Mouse (Mus musculus): Measurements from ENCODE around the gene Arid5b. TPM values are rescaled to one million over a fixed set of nuclear protein-coding genes. Genes with fewer than 3 reads are reported as not detected.

Arid5b gene
- polyA plus RNA-seq, 1 experiment = 2.5 TPM

DNA sequence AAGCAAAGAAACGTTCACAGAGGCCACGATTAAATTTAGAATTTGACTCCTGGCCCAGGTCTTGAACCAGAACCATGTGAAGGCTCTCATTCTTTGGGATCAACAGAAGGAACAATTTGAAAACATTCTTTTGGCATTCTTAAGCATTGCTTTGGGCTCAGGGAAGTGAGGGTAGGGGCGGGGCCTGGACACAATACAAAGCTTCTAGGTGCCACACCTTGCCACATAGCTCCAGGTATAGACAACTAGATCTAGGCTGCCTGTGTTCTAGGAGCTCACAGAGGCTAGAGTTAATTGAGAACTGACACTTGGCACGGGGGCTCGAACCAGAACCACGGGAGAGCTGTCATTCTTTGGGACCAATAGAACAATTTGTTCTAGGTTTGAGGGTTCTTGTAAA, 130.0 kb downstream of the Arid5b start:
- WGBS = 33% methylated on average over 6 of the region's 6 CpGs

DNA sequence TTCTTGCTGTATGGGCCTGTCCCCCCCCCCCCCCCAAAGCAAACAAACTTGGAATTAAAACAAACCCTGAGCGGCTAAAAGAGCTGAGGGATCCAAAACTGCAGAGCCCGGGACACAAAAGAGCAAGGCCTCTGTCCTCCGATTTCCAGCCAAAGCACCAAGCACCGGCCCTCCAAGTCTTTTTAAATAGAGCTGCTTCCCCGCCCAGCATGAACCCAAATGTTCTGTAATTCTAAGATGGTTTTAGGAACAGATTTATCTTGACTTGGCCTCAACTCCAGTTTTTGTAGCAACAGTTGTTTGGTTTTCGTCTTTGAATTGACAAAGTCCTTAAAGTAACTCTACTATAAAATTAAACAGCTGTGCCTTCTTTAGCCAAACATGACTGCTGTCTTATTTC, 130.8 kb downstream of the Arid5b start:
- DNase-seq (ENCODE audit: low read depth, low spot score) = no peak
- 33% methylated on average over 6 of the region's 6 CpGs for WGBS

More for the DNA sequence above, 130.0 kb downstream of the Arid5b start:
- no peak for DNase-seq (ENCODE audit: low read depth, low spot score)

DNA sequence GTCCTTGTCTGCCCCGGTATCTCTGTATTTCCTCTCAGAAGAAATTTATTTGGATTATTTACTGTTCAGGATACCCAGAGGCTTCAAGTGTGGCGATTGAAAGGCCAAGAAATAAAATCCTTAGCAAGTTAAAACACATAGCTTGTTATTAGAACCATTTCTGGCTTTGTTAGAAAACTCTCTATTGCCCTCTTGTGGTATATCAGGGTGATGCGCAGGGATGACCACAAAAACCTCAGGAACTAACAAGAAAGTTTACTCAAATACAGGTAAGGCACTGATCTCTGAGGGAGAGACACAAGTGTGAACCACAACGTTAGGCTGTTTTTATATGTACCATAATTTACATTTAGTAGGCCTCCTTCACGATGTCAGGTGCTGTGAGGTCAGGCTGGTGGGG, 131.7 kb downstream of the Arid5b start:
- no peak for DNase-seq (ENCODE audit: low read depth, low spot score)
- 11% methylated on average over 5 of the region's 5 CpGs for WGBS

DNA sequence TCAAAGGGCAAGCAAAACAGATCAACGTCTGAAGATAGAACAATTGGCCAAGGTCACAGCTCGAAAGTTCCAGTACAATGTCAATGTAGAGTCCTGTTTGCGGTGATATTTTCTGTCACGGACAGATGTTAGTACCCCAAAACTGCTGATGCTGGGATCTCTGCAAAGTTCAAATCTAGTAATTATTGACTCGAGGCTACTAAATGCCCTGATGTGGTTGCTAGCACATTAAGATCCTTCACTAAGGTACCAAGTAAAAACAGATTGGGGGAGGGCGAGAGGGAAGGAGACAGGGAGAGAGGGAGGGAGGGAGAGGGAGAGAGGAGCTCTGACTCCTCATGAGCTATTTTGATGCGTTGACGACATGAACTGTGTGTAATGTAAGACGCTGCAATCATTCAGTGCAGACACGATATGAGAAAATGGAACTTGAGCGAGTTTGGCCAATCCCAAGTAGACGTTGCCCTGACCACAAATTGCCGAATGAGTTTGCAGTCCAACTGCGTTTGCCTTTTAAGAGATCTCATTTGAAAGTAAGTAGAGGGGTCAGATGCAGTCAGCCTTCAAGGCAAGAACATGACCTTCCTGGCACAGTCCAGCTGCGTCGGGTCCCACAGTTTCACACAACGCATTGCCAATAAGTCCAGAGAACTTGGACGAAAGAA, 133.1 kb downstream of the Arid5b start:
- WGBS = 88% methylated on average over 18 of the region's 18 CpGs

DNA sequence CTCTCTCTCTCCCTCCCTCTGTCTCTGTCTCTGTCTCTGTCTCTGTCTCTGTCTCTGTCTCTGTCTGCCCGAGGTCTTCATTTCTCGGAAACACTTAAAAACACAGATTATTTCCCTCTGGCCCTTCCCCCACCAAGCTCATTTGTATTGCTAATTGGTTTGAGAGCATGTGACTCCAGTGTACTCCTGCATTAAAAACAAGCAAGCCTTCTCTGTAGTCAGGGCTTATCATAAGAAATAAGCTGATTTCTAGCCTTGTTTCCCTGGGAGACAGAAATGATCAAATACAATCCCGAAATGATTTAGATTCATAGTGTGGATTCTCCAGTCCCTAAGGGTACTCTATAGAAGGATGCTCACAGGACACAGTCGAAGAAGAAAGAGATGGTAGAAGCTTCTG, 136.0 kb downstream of the Arid5b start:
- DNase-seq (ENCODE audit: low read depth, low spot score) = no peak
- 85% methylated on average over 4 of the region's 4 CpGs for WGBS

More for the DNA sequence above, 133.1 kb downstream of the Arid5b start:
- DNase-seq (ENCODE audit: low read depth, low spot score) = no peak

DNA sequence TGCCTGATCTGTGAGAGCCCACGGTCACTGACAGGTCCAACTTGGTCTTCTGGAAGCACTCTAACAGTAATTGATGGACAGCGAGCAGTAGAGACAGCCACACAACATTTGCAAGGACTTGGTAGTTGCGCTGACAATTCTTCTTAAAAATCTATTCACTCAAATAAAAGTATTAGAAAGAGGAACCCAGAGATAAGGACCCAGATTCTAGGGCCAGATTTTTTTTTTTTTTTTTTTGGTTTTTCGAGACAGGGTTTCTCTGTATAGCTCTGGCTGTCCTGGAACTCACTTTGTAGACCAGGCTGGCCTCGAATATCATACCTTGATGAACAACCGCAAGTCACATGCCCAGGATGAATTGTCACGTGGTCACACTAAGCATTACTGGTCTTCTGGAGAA, 137.0 kb downstream of the Arid5b start:
- 81% methylated on average over 7 of the region's 7 CpGs for WGBS
- DNase-seq (ENCODE audit: low read depth, low spot score) = no peak

DNA sequence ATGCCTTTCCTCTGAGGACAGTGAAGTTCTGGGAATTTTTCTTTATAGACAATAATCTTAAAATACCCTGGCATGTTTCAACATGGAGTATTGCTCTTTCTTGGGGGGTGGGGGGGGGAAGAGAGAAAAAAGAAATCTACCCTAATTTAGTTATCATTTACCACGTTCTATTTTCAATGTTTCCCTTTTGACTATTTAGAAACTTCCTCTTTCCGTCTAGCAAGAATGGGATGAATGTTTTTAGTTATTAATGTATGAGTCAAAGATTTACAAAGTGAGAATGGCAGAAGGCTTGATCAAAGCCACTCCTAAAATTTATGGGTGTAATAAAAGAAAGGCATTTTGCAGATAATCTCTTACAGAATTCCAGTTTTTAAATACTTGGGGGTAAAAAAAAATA, 137.7 kb downstream of the Arid5b start:
- WGBS = 5% methylated on average over 2 of the region's 2 CpGs
- no peak for DNase-seq (ENCODE audit: low read depth, low spot score)

DNA sequence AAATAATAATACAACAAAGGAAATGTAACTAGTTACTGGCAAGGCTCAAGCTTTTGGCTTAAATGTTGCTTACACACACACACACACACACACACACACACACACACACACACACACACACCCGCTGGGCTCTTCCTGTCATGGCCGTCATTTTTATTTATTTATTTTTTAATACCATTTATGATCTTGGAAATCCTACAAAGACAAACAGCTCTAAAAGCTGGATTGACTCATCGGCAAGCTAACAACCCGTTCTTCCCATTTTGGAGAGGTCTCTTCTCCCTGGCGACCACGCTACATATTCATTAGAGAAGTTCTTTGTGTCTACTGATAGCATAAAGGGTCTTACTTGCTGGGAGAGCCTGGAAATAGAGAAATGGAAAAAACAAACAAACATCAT, 138.2 kb downstream of the Arid5b start:
- no peak for DNase-seq (ENCODE audit: low read depth, low spot score)
- 31% methylated on average over 6 of the region's 6 CpGs for WGBS

DNA sequence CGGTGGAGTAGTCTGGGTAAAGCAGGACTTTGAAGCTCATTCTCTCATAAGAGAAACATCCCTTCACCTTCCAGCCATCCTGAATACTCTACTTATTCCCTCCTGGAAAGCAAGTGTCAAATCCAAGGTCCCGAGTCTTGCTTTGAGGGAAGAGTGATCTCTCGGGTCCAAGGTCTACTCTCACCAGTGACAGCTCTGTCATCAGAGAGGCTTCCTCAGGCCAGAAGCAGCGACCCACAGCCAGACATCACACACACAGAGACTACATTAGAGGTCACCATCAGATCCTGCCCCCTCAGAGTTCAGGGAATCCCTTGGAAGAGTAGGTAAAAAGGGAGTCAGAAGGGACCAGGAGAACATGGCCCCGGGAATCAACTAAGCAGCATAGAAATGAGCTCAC, 140.4 kb downstream of the Arid5b start:
- WGBS = 96% methylated on average over 5 of the region's 5 CpGs
- DNase-seq (ENCODE audit: low read depth, low spot score) = no peak

DNA sequence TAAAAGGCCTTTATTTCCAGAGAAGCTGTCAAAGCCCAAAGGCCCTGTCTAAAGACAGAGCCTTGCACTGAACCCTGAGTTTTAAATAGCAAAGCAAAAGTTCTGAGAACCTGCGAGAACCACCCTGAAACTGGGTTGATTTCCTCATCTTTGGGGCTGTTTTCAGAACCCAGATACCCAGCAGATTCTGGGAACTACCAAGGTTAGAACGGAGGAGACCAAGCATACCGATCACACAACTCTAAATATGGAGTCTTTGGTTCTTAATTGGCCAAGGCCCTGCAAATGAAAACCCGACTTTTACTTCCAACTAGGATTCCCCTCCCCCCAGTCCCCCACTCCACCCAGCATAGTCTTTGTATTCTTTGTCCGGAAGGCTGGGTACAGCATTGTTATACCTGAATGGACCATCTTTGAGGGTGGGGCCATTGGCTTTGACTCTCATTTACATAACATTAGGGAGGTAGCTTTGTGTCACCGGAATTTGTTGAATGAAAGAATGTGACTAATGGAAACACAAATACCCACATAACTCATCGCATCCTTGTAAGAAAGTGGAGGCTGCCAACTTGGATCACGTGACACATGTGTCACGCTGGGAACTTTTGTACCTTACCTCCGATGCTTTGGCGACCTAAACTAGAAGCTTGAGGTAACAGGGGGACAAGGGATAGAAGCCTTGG, 141.2 kb downstream of the Arid5b start:
- WGBS = 68% methylated on average over 11 of the region's 11 CpGs
- no peak for DNase-seq (ENCODE audit: low read depth, low spot score)

DNA sequence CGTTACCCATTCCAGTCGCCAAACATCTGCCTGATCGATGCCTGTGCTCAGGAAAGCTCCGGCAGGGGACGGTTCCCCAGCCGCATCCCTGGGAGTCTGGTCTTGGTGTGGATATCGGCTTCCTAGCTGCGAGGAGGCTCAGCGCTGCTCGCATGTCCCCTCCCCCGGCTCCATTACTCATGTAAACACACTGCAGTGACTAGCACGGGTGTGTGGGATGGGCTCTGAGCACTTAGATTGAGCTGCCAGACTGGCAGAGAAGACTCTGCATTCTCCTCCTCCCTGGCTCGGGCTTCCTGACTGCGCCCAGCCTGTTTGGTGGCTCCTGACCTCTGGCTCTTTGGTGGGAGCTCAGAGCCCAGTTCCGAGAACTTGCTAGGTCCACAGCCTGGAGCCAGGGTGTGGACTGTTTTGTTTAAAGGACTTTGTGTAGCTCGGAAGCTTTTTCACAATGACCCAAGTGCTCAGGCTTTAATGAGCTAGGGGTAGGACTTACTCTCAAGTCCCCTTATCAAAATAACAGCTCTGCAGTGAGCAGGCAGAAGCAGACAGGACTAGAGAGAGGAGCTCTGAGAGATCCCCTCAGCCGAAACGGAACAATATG, 142.0 kb downstream of the Arid5b start:
- DNase-seq (ENCODE audit: low read depth, low spot score) = no peak
- WGBS = 4% methylated on average over 18 of the region's 18 CpGs

DNA sequence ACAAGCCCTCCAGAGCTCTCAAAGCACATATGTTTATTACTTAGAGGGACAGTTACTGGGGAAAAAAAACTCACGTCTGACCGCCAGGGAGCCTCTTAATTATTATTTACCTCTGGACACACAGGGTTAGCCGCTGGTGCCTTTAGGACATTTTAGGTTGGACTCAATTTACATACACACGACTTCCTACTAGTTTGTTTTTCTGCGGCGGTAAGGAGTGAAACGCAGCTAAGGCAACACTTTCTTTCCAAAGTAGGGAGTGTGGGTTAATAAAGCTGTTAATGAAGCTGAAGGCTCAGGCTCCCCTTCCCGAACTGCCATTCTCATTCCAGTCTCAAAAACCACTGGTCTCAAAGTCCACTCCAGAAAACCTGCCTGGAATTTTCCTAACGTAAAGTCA, 142.5 kb downstream of the Arid5b start:
- WGBS = 16% methylated on average over 9 of the region's 9 CpGs
- no peak for DNase-seq (ENCODE audit: low read depth, low spot score)

DNA sequence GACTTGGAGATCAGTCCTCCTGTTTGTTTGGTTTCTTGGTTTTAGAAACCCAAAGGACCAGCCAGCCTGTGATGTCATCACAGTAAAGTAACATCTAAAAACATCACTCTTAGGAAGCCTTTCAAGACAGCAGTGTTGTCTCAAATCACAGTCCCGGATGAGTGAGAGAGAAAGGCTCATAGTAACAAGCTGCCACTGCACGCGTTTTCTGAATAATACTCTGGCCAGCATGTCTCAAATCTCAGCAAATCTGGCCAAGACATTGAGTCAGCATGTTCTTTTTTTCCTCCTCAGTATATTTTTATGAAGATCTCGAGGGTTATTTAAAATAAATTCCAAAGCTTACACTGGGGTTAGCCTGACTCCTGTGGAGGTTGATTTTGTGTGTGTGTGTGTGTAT, 143.1 kb downstream of the Arid5b start:
- WGBS = 55% methylated on average over 4 of the region's 4 CpGs
- DNase-seq (ENCODE audit: low read depth, low spot score) = no peak

DNA sequence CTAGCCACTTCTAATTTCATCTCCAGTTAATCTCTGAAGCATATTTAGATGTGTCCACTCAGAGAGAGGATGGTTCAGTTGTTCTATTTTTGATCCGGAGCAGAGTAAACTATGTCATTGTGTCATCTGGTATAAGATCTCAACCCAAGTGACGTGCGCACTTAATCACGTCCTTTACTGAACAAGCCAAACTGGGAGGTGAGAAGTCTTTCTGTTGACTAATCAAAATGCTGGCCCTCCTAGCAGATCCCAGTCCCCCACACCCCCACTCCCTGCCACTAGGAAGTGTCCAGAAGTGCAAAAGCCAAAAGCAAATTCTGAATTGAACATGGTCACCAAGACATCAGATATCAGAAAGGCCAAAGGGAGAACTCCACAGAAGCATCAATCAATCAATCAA, 144.0 kb downstream of the Arid5b start:
- DNase-seq (ENCODE audit: low read depth, low spot score) = no peak
- 74% methylated on average over 4 of the region's 4 CpGs for WGBS

DNA sequence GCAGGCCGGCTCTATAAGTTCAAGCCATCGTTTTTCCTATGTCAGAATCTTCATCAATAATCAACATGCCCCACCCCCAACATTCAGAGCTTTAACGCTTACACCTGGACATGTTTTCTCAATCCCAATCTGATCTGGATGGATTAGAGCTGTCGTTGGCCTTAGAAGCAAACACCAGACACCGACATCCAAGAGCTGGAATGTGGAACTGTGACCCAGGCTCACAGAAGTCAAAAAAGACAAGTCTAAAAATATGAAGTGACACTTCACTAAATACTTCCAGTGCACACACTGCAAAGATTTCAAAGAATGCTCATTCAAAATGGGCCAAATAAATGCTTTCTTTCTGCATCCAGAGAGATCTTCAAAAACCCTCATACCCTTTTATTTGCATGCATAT, 144.5 kb downstream of the Arid5b start:
- no peak for DNase-seq (ENCODE audit: low read depth, low spot score)
- 76% methylated on average over 5 of the region's 5 CpGs for WGBS

DNA sequence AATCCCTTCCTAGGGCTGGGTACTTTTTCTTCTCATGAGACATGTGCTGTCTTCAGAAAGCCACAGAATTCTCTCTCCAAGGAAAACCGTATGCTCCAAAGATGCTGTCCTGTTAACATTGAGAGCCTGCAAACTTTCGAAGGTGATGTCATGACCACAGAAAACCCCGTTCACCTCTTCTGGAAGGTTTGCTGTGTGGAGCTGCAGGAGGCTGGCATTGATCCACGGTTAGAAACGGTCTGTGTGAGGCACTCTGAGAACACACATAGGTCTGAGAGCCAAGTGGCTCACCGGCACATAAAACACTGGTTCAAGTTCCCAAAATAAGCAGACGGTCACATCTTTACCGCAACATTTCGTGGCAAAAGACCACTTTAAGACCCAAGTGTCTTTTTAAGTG, 145.9 kb downstream of the Arid5b start:
- no peak for DNase-seq (ENCODE audit: low read depth, low spot score)
- 66% methylated on average over 9 of the region's 9 CpGs for WGBS

DNA sequence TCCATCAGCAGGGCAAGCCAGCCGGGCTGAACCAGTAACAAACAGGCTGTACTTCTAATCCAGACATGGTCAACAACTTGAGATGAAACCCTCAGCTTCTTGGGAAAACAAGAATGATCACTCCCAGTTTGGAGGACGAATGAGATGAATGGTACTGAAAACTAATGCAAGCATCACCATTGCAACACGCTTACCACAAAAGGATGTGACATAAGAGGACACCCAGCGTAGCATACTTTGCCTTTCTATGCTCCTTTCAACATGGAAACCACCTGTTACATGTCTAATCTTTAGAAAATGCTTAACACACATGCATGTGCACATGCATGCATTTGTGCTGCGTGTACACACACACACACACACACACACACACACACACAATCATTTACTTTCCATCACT, 146.4 kb downstream of the Arid5b start:
- WGBS = 90% methylated on average over 5 of the region's 5 CpGs
- no peak for DNase-seq (ENCODE audit: low read depth, low spot score)

DNA sequence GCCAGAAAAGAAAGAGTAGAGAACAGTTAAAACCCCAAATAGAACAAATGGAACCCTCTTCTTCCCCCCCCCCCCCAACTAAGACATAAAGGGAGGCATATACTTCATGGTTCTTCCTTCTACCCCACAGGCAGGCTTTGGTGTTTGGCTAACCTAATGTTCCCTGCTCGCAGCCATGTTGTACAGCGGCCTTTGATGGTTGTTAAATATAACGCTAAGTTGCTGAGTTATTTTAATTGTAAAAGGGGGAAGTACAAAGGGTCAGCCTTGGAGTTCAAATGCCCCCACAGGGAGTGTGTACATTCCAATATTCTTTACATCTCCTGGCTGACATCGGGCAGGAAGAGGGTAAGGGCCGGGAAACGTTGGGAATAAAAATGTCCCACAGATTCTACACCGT, 148.9 kb downstream of the Arid5b start:
- WGBS = 58% methylated on average over 7 of the region's 7 CpGs

DNA sequence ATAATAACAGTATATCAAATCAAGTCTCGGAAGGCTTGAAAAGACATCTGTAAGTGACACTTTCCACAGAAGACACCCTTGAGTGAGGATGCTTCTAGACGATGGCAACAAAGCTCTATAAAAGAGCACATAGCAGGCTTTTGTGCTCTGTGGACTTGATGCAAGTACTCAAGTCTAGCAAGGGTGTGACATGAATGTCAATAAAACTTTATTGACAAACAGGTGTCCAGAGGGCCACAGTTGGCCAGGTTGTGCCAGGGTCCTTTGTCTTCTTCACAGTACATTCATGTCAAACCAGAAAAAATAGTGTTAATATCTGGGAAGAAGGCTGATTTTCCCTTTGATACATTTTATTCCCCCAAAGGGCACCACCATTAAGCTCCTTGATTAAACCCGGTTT, 149.5 kb downstream of the Arid5b start:
- 72% methylated on average over 3 of the region's 3 CpGs for WGBS

More for the DNA sequence above, 148.9 kb downstream of the Arid5b start:
- DNase-seq (ENCODE audit: low read depth, low spot score) = no peak

DNA sequence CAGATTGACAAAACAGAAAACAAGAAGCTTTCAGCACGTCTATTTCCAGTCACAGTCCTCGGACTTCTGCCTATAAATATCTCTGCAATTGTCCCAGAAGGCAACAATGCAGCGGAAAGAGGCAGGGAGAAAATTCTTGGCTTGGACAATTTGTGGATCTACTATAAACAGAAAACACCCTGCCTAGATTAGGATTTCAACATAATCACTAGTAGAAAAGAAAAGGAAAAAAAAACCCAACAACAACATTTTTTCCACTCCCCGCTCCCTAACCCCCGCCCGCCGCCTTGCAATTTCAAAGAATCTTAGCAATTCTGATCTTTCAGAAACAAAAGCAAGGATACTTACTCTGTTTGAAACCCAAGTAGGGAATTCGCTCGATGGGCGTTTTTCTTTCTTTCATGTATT, 150.1 kb downstream of the Arid5b start:
- DNase-seq (ENCODE audit: low read depth, low spot score) = no peak
- WGBS = 69% methylated on average over 10 of the region's 10 CpGs

More for the DNA sequence above, 149.5 kb downstream of the Arid5b start:
- DNase-seq (ENCODE audit: low read depth, low spot score) = no peak

DNA sequence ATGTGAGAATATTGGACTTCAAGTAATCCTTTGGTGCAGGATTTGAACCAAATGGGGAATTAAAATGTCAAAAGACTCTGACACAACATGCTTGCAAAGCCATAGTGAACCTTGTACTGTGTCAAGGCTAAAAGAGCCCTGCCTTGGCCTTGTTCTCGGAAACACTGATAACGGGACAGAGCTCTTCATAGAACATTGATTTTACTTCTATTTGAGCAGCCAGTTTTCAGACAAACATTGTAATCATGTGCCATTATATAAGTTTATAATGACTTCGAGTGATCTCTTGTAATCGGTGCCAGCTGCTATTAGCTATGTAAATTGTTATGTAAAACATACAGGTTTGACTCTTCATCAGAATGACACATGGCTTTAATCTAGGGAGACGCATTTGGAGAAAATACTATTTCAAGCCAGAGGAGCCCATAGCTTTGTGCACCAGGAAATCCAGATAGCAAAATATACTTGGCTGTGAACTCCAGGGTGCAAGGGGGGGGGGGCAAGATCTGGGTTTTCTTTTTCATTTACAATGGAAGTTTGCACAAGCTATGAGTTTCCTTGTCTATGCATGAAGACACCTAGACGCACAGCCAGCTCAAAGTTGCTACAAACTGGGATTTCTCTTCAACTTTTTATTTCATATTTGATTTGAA, 150.8 kb downstream of the Arid5b start:
- DNase-seq (ENCODE audit: low read depth, low spot score) = no peak
- 22% methylated on average over 6 of the region's 6 CpGs for whole genome bisulfite sequencing

Data from large intestine, adult 2 months (tissue).